Mouse (Mus musculus): ENCODE results near the gene Kremen1. TPM values are rescaled to one million over a fixed set of nuclear protein-coding genes. Genes with fewer than 3 reads are reported as not detected.

Gene Kremen1
- polyA plus RNA-seq, 1 experiment from 2014 or later, result 24.2 TPM

GRCm38 (mm10) chr11:5283987-5284386 lies 22.6 kb upstream of the Kremen1 start:
- no peaks in the 10 kb centered on the region for H3K27me3 ChIP-seq
- peaks cover 90% of the 10 kb centered on the region for H3K36me3 ChIP-seq
- no peak overlapping the region for H3K27ac ChIP-seq
- no peak for ATAC-seq (ENCODE audit: insufficient number of reproducible peaks, insufficient read depth, low FRiP score, low TSS enrichment, low read depth)
- WGBS, result 91% methylated on average over 2 of the region's 2 CpGs
- H3K9me3 ChIP-seq, result no peaks in the 10 kb centered on the region
- H3K4me1 ChIP-seq (replicated peaks), result no peaks in the 10 kb centered on the region
- H3K4me2 ChIP-seq, result no peak overlapping the region
- no peak overlapping the region for H3K4me3 ChIP-seq (replicated peaks)
- H3K9ac ChIP-seq (replicated peaks), result no peak overlapping the region

- Histone ChIP-seq H3K9ac (replicated peaks) (no peak overlapping the region), H3K27me3 (no peaks in the 10 kb centered on the region), H3K4me1 (replicated peaks) (no peaks in the 10 kb centered on the region), H3K9me3 (no peaks in the 10 kb centered on the region), H3K27ac (no peak overlapping the region), H3K4me2 (no peak overlapping the region), H3K4me3 (replicated peaks) (no peak overlapping the region), H3K36me3 (peaks cover 62% of the 10 kb centered on the region)
- 92% methylated on average over 7 of the region's 7 CpGs for WGBS
- ATAC-seq (ENCODE audit: insufficient number of reproducible peaks, insufficient read depth, low FRiP score, low TSS enrichment, low read depth), result no peak
Observed at GRCm38 (mm10) chr11:5280932-5281331, 19.6 kb upstream of the Kremen1 start.

- 0 out of 2 replicates have a peak, but pooled peaks cover 4% of the 10 kb centered on the region for H3K4me1 ChIP-seq (replicated peaks)
- no peak for ATAC-seq (ENCODE audit: insufficient number of reproducible peaks, insufficient read depth, low FRiP score, low TSS enrichment, low read depth)
- no peaks in the 10 kb centered on the region for H3K27me3 ChIP-seq
- peaks cover 44% of the 10 kb centered on the region for H3K36me3 ChIP-seq
- no peak overlapping the region for H3K4me2 ChIP-seq
- no peaks in the 10 kb centered on the region for H3K9me3 ChIP-seq
- no peak overlapping the region for H3K4me3 ChIP-seq (replicated peaks)
- no peak overlapping the region for H3K9ac ChIP-seq (replicated peaks)
- 82% methylated on average over 2 of the region's 2 CpGs for WGBS
- no peak overlapping the region for H3K27ac ChIP-seq
Observed at GRCm38 (mm10) chr11:5278463-5278862, 17.1 kb upstream of the Kremen1 start.

GRCm38 (mm10) chr11:5277307-5277971 lies 16.1 kb upstream of the Kremen1 start:
- Histone ChIP-seq H3K27me3 (no peaks in the 10 kb centered on the region), H3K36me3 (peaks cover 35% of the 10 kb centered on the region), H3K4me3 (replicated peaks) (no peak overlapping the region), H3K9me3 (no peaks in the 10 kb centered on the region), H3K4me1 (replicated peaks) (0 out of 2 replicates have a peak, but pooled peaks cover 4% of the 10 kb centered on the region), H3K4me2 (no peak overlapping the region), H3K9ac (replicated peaks) (no peak overlapping the region), H3K27ac (no peak overlapping the region; the same call in 1 of the 2 replicates)
- WGBS, result 75% methylated on average over 5 of the region's 5 CpGs
- ATAC-seq (ENCODE audit: insufficient number of reproducible peaks, insufficient read depth, low FRiP score, low TSS enrichment, low read depth), result no peak

GRCm38 (mm10) chr11:5275216-5275615 lies 13.9 kb upstream of the Kremen1 start:
- whole genome bisulfite sequencing, result 88% methylated on average over 4 of the region's 4 CpGs
- Histone ChIP-seq H3K4me2 (no peak overlapping the region), H3K4me1 (replicated peaks) (peaks cover 12% of the 10 kb centered on the region; the same call in 1 of the 2 replicates), H3K27me3 (no peaks in the 10 kb centered on the region), H3K9me3 (no peaks in the 10 kb centered on the region), H3K27ac (no peak overlapping the region), H3K4me3 (replicated peaks) (no peak overlapping the region), H3K36me3 (peaks cover 12% of the 10 kb centered on the region), H3K9ac (replicated peaks) (no peak overlapping the region)
- no peak for ATAC-seq (ENCODE audit: insufficient number of reproducible peaks, insufficient read depth, low FRiP score, low TSS enrichment, low read depth)

- H3K9me3 ChIP-seq, result no peaks in the 10 kb centered on the region
- no peak for ATAC-seq (ENCODE audit: insufficient number of reproducible peaks, insufficient read depth, low FRiP score, low TSS enrichment, low read depth)
- no peak overlapping the region for H3K4me2 ChIP-seq
- no peak overlapping the region for H3K4me3 ChIP-seq (replicated peaks)
- no peaks in the 10 kb centered on the region for H3K27me3 ChIP-seq
- no peak overlapping the region for H3K27ac ChIP-seq
- H3K36me3 ChIP-seq, result peaks cover 5% of the 10 kb centered on the region; the same call in 1 of the 2 replicates
- H3K4me1 ChIP-seq (replicated peaks), result peaks cover 12% of the 10 kb centered on the region; the same call in 1 of the 2 replicates
- WGBS, result 82% methylated on average over 9 of the region's 9 CpGs
- H3K9ac ChIP-seq (replicated peaks), result no peak overlapping the region
Observed at GRCm38 (mm10) chr11:5272536-5273234, 11.3 kb upstream of the Kremen1 start.

DNA sequence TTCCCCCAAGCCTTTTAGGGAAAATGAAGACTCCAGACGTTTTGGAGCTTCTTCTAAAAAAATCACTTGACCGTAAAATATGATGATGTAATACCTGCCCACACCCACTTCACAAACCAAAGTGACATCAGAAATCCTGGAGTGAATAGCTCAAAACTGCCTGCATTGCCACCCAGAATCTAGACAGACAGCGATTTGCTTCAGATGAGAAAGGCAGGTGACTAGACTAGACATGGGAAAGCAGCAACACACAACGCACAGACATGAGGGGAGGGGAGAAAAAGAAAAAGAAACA lies 10.7 kb upstream of the Kremen1 start:
- H3K4me3 ChIP-seq (replicated peaks), result no peak overlapping the region
- 70% methylated on average over 4 of the region's 4 CpGs for WGBS
- no peak overlapping the region for H3K27ac ChIP-seq
- H3K4me2 ChIP-seq, result no peak overlapping the region
- H3K36me3 ChIP-seq, result peaks cover 5% of the 10 kb centered on the region; the same call in 1 of the 2 replicates
- H3K4me1 ChIP-seq (replicated peaks), result peaks cover 12% of the 10 kb centered on the region; the same call in 1 of the 2 replicates
- H3K27me3 ChIP-seq, result no peaks in the 10 kb centered on the region
- no peak overlapping the region for H3K9ac ChIP-seq (replicated peaks)
- ATAC-seq (ENCODE audit: insufficient number of reproducible peaks, insufficient read depth, low FRiP score, low TSS enrichment, low read depth), result no peak
- H3K9me3 ChIP-seq, result no peaks in the 10 kb centered on the region

DNA sequence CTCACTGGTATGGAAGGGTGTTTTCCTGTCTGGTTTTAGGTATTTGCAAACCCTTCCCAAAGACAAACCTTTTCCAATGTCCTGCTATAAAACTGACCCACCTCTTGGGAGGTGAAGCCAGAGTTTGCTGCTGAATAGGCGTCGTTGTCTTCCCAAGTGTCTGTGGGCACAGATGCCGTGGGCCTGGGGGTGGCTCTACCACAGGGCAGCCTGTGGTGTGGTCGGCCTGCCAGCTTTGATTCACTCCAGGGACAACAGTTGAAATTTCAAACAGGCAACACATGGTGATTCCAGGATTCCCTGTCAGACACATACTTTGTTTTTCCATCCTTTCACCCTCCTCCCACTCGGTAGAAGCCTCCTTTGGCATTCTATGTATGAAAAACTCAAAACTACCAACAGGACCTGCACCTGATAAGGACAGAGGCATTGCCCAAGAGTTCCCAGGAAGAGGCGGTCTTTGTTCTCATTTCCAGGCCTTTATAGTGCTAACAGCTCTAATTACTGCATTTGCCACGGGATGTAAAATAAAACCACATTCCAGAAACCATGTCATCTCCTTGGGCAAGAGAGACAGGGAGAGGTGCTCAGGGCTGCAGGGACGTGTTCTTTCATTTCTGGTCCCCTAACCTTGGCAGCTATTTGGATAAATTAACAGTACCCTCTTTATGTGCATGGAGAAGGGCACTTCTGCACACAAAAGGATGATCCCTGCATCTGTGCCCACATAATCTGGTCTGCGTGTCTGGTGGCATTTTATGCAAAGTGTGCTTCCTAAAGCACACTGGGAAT lies 10.1 kb upstream of the Kremen1 start:
- Histone ChIP-seq H3K36me3 (peaks cover 5% of the 10 kb centered on the region; the same call in 1 of the 2 replicates), H3K9ac (replicated peaks) (no peak overlapping the region), H3K4me3 (replicated peaks) (no peak overlapping the region), H3K27ac (no peak overlapping the region), H3K27me3 (no peaks in the 10 kb centered on the region), H3K9me3 (no peaks in the 10 kb centered on the region), H3K4me2 (no peak overlapping the region), H3K4me1 (replicated peaks) (peaks cover 12% of the 10 kb centered on the region; the same call in 1 of the 2 replicates)
- ATAC-seq (ENCODE audit: insufficient number of reproducible peaks, insufficient read depth, low FRiP score, low TSS enrichment, low read depth), result no peak
- WGBS, result 46% methylated on average over 9 of the region's 9 CpGs

DNA sequence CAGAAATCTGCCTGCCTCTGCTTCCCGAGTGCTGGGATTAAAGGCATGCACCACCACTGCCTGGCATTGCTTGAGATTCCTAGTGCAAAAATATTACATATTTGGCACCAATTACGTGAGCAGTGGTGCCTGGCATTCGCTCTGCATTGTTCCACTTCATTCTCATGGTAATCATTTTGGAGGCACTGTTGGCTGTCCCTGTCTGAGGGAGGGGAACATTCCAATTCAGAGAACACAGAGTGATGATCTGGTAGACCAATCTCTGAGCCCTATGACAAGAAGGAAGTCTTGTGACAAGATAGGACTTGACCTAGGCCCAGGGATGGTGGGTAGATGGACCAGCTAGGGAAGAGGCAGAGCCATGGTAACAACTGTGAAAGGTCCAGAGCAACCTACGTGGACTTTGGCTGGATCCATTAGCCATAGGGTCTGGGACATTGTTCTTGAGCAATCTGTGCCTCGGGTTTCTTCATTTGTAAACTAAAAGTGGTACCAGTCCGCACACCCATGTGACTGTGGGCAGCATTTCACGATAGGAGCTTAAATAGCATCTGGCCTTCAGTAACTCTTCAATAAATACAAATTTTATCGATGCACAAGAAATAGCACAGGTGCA lies 8.6 kb upstream of the Kremen1 start:
- Histone ChIP-seq H3K36me3 (no peaks in the 10 kb centered on the region), H3K9ac (replicated peaks) (no peak overlapping the region), H3K9me3 (no peaks in the 10 kb centered on the region), H3K4me3 (replicated peaks) (no peak overlapping the region), H3K4me2 (no peak overlapping the region), H3K27me3 (no peaks in the 10 kb centered on the region), H3K27ac (no peak overlapping the region), H3K4me1 (replicated peaks) (peaks cover 8% of the 10 kb centered on the region; the same call in 1 of the 2 replicates)
- ATAC-seq (ENCODE audit: insufficient number of reproducible peaks, insufficient read depth, low FRiP score, low TSS enrichment, low read depth), result no peak
- WGBS, result 92% methylated on average over 8 of the region's 8 CpGs

DNA sequence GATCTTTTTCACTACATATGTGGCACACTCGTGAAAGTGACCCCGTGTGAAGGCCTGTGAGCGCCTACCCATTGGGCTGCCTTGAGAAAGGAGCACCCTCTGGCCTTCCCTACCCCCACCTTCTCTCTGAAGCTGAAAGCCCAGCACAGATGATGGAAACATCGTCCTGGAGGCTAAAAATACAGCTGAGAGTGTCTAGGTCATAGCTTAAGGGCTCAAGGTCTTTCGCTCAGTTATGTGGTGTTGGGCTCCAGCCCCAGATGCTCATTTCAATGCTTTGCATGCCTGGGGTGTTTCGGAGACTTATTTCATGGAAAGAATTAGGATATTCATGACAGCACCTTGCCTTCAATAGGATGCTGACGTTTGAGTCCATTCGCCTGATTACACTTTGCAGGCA lies 4.4 kb upstream of the Kremen1 start:
- H3K9ac ChIP-seq (replicated peaks), result no peak overlapping the region
- no peaks in the 10 kb centered on the region for H3K36me3 ChIP-seq
- H3K27ac ChIP-seq, result no peak overlapping the region
- 0 out of 2 replicates have a peak, but pooled peaks cover 5% of the 10 kb centered on the region for H3K27me3 ChIP-seq
- no peak overlapping the region for H3K4me2 ChIP-seq
- ATAC-seq (ENCODE audit: insufficient number of reproducible peaks, insufficient read depth, low FRiP score, low TSS enrichment, low read depth), result no peak
- WGBS, result 81% methylated on average over 8 of the region's 8 CpGs
- no peaks in the 10 kb centered on the region for H3K9me3 ChIP-seq
- H3K4me1 ChIP-seq (replicated peaks), result peaks cover 5% of the 10 kb centered on the region
- no peak overlapping the region for H3K4me3 ChIP-seq (replicated peaks)
